Mouse (Mus musculus) activated CD4-positive, CD25-positive, alpha-beta regulatory T cell, adult 4 months (primary cell): ENCODE results near the gene Tmem120a. TPM values are rescaled to one million over a fixed set of nuclear protein-coding genes. Genes with fewer than 3 reads are reported as not detected.
A peak's percentile ranks its signal among the peaks of the same experiment; 100 is the strongest.

Source experiments
- ATAC-seq: one replicate; pipeline ENCODE4 v1.8.0; 2017
- polyA plus RNA-seq, 2 experiments: library from polyadenylated mRNA; unstranded; fragments of 100-300 nt; shearing (Covaris generic); gene quantifications; one replicate each; pipeline ENCODE4 v1.2.1; 2017

Tmem120a gene
- polyA plus RNA-seq, 2 experiments from 2014 or later = 41.4 to 47.0 TPM

DNA sequence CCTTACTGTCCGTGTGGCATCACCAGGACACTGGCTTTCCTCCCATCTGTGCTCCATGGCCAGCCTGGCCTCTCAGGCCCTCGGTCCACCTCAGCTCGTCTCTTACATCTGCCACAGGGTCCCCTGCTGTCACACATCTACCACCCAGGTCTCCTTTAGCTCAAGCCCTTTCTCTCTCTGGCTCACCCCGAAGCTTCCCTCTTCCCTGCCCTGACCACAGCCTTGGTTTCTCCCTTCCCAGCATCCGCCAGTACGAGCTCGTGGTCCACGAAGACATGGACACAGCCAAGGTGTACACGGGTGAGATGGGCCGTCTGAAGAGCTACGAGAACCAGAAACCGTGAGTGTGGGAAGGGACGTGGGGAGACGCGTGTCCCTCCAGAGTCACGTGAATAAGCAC, 12.9 kb downstream of the Tmem120a start:
- no peak for ATAC-seq

DNA sequence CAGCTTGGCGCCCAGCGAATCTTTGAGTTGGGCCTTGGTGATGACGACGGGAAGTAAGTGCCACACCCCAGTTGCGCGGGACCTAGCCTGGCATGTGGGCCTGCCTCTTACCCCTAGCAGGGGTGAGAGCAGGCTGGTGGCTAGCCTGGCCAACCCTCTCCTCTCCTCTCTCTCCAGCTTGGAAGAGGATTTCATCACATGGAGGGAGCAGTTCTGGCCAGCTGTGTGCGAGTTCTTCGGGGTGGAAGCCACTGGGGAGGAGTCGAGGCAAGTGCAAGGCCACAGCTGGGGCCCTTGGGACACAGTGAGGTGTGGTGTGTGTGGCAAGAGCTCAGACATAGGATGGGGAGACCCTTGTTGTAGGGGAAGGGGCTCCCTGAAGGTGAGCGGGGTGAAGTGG, 13.3 kb downstream of the Tmem120a start:
- ATAC-seq = no peak

DNA sequence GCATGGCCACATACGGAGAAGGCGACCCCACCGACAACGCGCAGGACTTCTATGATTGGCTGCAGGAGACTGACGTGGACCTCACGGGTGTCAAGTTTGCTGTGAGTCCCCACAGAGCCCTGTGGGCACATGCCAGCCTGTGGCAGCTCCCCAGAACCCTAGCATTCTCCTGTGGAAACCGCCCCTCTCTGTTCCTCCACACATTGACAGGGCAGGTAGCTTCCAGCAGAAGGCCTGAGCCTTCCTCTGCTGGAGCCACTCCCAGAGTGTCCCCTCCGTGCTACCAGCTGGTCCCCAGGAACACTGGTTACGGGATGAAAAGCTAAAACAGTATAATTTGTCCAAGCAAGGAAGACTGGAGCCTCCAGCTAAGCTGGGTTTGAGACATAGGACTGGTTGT, 14.0 kb downstream of the Tmem120a start:
- no peak for ATAC-seq

DNA sequence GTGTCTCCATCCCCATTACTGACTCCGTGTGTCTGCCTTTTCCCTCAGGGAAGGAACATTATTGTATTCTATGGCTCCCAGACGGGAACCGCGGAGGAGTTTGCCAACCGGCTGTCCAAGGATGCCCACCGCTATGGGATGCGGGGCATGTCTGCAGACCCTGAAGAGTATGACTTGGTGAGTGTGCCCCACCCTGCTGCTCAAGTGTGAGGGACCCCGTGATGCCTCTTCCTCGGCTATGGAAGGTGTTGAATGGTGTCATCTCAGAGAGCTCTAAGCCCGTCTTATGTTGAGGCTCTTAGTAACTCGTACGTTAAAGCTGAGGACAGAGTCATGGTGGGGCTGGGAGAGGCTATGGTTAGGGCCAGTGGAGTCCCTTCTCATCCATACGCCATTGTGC, 14.9 kb downstream of the Tmem120a start:
- ATAC-seq = no peak

DNA sequence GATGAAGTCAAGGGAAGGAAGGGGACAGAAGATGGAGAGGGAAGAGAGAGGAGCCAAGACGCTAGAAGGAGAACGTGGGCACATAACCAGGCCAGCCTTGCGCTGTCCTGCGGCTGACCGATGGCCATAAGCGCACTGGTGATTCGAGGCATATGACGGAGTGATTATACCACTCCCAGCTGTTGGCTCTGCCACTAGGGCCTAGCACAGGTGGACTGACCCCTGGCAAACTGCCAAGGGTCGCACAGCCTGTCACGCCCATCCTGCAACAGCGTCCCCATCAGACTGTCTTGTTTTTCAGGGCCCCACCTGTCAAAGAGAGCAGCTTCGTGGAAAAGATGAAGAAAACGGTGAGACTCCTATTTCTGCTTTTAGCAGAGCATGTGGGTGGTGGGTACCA, 15.9 kb downstream of the Tmem120a start:
- no peak for ATAC-seq

DNA sequence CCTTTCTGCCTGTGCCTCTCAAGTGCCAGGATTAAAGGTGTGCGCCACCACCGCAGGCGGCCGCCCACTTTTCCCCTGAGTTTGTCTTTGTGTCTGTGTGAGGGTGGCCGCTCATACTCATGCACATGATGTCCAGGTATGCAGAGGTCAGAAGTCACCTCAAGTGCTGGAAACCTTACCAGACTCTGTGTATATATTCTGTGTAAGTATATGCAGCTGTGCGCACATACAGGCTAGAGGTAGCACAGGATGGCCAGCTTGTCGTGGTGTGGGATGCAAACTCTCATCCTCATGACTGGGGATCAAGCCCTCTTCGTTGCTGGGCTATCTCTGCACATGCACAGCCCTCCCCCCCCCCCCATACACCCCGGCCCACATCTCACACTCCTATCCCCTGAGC, 16.4 kb downstream of the Tmem120a start:
- no peak for ATAC-seq

DNA sequence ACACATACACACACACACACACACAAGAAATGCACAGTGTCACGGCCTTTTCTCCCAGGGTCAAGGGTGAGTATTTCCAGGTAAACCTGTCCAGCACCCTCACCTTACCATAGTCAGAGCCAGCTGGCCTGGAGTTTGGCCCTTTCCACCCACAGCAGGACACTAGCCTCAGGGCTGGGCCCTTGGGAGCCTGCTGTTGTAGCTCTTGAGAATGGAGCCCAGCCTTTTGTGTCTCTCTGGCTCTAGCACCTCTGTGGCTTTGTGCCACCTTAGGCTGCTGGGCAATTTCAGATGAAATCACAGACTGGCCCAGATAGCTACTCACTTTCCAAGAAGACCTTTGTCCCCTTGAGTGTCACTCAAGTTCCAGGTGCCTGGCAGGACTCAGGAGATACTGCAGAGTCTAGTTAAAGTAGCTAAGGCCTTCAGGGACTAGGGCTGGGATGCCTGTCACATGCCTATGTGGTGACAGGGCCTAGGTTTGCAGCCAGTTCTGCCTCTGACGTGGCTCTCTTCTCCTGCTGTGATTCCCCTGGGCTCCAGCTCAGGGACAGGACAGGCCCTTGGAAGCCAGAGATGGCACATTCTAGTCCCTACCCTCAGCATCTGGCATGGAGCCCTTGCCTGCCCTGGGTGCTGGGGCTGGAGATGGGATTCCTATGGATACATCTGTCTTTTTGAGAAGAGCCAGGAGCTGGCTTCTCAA, 17.5 kb downstream of the Tmem120a start:
- ATAC-seq = no peak

DNA sequence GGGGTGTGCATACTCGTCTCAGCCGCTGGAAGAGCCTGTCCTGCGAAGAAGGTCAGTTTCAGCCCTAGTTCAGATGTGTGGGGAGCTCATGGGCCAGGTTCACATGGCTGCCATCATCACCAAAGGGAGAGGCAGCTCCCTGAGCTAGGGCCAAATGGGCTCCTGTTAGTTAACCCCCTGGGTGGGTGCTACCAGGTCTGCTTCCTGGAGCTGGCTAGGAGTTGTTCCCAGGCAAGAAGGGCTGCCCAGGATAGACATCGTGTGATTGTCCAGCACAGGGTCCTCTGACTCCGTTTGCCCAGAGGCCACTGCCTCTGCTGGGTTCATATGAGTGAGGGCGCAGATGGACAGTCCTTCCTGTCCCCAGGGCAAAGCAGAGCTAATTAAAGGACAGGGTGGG, 18.3 kb downstream of the Tmem120a start:
- no peak for ATAC-seq

DNA sequence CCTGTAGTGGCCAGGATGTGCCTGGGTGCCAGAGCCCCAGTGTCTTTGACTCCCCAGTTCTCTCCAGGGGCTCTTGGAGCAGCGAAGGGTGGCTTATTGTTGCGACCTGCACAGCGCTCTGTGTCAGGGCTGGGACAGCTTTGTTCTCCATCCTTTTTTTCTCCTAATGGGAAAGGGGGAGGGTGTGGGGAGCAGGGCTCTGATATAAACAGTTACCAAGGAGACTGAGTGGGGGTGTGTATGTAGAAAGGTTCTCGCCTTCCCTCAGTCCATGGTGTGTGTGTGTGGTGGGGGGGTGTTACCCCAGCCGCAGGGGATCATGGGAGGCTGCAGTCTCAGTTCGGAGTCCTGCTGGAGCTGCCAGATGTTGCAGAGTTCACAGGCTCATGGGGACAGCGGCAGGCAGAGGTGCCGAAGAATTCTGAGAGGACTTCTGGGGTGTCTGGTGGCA, 18.8 kb downstream of the Tmem120a start:
- ATAC-seq = no peak

DNA sequence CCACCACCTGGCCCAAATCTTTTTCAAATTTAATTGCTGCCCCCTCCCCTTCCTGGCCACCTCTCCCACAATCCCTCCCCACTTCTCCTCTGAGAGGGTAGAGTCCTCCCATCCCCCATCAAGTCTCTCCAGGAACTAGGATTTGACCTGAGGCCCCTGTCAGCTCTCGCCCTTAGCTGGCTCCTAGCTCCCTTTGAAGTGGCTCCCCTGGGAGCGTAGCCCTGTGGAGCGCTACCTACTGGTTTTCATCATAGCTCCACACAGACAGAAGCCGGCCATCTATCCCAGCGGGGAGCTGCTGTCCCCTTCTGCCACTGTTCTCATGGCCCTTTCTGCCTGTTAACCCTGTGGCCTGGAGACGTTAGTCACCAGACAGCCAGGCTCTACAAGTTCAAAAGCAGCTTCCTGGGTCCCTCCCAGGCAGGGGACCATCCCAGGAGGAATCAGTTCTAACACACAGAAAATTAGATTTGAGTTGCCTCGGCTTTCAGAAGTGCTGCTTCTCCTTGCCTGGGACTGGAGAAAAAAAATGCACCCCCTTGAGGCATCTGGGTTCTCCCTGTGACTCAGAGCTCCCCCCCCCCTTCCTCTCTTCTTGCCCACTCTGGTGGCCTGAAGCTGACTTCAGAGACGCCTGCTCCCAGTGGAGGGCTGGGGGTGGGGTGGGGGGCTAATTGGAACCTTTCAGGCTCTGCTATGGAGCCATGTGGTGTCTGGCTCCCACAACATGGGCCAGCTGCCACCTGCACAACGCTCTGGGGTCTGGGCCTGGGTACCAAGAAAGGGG, 19.5 kb downstream of the Tmem120a start:
- no peak for ATAC-seq

DNA sequence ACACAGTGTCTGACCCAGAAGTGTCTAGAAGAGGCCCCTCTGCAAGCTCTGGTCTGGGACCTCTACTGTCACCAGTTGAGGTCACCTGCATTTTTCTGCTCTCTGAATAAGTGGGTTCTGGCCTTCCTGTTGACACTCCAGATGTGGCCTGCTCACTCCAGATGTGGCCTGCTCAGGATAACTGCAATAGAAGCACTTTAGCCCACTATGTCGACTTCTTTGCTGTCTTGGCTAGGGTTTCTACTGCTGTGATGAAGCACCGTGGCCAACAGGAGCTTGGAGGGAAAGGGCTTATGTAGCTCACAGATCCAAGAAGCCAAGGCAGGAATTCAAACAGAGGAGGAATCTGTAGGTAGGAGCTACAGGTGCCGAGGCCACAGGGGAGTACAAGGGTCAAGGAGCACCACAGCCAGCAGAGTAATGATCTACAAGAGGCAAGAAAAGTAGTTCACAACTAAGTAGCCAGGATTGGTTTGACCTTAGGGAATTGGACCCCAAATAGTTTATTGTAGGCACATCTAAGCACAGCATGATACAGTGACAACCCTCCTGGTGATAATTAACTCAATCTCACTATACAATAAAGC, 21.0 kb downstream of the Tmem120a start:
- ATAC-seq = no peak

DNA sequence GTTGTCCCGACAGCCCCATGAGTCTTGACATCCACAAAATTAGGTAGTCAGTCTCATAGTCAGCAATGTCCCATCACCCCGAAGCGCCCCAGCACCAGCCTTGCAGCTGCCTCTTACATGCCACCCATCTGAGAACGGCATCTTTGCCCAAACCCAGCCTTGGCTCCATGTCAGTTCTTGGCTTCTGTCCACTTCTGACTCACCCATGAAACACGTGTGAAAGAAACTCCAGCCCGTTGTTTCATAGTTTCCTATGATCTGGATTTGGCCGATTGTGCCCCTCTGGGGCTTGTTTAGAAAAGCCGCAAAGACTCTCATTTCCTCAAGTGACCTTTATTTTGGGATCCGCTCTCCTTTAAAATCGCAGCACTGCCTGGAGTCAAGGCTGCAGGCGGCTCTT, 22.1 kb downstream of the Tmem120a start:
- no peak for ATAC-seq

DNA sequence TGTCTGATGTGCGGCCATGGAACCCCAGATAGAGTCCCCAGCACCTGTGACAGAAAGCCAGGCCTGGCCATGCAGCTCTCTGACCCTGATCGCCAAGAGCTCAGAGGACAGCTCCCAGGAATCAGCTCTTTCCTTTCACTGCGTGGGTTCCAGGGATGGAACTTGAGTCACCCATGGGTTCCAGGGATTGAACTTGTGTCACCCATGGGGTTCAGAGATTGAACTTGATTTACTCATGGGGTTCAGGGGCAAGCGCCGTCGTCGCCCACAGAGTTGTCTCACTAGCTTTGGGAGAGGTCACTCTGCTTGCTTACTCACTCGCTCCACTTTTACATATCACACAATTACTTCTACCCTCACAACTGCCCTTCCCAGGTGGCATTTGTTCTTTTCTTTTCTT, 23.2 kb downstream of the Tmem120a start:
- no peak for ATAC-seq

DNA sequence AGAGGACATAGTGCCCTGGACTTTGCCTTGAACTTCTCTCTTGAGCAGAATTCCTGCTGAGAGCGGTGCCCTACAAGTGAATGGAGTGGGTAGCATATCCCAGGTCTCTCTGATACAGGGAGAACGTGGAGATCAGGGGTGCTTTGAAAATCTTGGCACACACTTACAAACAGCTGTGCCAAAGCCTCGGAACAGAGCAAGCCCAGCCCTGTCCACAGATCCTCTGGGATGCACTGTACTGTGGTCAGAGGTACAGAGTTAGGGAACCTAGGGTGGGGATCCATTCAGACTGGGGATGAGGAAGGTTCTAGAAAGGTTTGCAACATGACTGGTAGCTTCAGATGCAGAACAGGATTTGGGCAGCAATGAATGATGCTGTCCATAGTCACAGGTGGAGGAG, 24.1 kb downstream of the Tmem120a start:
- no peak for ATAC-seq

DNA sequence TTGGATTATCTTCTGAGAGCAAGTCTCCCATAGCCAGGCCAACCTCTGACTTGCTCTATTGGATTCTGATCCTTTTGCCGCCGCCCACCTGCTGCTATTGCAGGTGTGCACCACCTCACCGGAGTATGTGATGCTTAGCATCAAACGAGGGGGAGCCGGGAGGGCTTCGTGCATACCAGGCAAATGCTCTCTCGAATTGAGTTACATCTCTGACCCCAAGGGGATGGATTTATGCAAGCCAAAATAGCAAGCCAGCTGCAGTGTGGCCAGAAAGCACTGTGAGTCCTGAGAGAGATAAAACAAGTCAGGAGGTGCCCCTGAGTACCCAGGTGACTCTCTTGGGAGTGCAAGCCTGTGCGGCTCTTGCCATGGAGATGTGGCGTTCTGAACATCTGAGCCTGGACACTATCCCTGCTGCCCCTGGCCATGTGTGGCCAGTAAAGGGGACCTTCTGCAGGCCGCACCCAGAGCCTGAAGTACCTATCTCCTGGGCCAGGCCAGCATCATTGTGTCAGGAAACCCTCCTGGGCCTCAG, 24.6 kb downstream of the Tmem120a start:
- no peak for ATAC-seq

DNA sequence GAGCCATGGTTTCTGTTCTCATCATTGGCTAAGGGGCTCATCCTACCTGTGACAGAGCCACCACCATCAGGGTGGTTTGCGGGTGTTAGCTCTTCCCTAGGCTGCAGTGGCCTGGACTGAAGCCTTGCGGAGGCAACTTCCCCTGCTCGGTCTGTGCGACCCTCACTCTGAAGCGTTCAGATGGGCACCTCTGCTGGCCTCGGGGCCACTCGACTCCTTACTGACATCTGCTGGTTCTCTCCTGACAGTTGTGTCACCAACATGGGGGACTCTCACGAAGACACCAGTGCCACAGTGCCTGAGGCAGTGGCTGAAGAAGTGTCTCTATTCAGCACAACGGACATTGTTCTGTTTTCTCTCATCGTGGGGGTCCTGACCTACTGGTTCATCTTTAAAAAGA, 28.6 kb downstream of the Tmem120a start:
- no peak for ATAC-seq

DNA sequence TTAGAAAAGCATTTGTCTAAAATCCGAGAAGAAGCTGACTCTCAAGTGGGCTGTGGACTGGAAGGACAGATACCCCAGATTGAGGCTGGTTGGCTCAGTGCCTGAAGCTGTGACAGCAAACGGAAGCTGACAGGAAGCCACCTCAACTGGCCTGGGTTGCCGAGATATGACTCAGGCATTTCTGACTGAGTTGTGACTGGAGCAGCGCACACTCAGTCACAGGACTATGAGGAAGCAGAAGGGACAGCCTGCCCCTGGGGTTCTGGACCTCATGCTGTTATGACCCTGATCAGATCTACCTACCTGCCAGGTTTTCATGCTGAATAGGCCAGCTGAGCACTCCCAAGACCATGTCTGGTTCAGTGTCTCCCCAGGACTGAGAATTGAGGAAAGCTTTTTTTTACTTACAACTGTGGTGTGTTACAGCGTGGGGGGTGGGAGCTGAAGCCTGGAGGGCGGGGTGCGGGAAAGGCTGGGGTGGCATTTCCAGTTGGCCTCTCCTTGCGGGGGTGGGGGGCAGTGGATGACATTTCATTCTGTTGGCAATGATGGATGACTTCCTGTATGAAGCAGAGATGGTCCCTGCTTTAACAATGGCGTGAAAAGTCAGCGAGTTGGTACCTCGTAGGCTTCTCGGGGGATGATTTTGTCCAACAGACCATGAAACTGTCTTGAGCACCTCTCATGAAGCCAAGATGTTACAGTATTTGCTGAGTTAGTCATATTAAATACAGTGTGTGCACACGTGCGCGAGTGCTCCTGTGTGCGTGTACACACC, 30.6 kb downstream of the Tmem120a start:
- peak; percentile 96 for ATAC-seq

DNA sequence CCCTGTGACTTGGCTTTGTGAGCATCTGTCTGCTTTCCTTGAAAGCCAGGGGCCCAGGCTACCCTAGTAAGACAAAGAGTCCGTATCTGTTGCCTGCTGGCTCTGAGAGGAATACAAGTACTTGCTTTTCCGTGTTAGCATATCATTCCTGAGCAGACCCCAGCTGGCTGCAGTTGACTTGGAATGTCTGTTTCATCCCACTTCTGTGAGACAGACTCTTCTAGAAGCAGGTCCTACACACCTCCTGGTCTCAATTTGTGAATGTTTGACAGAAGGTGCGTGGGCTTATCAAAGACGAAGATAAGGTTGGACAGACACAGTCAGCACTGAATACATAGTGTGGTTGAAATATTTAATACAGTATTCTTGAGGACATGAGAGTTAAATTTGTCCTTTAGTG, 31.4 kb downstream of the Tmem120a start:
- ATAC-seq = no peak

DNA sequence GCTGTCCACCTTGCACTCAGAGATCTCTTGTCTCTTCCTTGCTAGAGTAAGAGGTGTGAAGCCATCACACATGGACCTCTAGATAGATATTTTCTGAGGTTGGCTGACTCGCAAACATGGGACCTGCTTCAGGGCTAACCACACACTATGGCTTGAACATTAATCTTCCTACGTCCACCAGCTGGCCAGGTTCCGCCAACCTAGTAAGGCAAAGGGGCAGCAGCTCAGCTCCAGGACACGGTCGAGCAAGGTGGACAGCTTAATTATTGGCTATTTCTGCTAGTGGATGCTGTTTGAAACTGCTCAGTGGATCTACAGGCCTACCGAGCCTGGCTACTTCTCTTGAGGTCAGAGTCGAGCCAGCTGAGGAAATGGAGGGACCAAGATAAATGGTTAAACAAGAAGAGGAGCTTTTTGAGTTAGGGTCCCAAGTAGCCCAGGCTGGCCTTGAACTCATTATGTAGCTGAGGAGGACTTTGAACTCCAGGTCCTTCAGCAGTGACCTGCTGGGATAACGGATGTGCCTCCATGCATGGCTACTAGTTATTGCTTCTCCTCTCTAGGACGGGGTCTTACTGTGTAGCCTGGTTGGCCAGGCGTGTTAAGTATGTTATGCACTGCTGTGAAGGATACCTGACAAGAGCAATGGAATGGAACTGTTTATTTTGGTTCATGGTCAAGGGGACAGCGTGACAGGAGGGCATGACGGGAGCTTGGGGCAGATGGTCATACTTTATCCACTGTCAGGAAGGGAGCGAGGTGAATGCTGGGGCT, 32.5 kb downstream of the Tmem120a start:
- ATAC-seq = no peak

DNA sequence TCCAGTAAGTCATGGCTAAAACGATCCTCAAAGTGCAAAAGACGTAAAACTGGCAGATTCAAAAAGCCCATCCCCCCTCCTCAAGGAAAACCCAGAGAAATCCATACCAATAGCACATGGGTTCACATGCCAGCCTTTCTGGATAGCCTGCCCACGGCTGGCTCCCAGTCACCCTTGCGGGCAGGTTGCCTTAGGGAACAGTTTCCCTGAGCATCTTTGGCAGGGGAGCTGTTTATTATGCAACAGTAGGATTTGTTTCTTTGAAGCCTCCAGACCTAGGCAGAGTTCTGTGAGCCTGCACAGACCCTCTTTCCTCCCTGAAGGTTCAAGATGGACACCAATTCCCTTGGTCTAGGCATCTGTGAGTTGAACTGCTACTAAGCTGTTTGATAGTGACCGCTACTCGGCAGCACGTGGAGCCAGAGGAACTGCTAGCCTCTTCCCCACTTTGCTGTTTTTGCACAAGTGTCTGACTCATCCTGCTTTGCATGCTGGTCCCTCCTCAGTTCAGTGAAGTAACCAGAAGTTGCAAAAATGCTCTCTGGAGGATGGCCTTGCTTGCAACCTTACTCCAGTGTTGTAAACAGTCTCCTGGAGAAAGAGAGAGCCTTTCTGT, 33.5 kb downstream of the Tmem120a start:
- ATAC-seq = no peak

DNA sequence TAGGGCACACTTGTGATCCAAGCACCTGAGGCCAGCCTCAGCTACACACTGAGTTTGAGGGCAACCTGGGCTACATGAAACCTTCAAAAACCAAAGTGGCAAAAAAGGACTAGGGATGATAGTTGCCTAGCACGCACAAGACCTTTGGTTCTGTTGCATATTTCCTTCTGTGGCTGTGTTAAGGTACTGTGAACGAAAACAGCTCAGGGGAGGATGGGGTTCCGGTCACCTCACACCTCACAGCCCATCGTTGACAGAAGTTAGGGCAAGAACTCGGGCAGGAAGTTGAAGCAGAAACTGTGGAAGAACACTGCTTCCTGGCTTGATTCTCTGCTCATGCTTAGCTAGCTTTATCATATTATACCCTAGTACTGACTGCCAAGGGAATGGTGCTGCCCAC, 34.5 kb downstream of the Tmem120a start:
- no peak for ATAC-seq

DNA sequence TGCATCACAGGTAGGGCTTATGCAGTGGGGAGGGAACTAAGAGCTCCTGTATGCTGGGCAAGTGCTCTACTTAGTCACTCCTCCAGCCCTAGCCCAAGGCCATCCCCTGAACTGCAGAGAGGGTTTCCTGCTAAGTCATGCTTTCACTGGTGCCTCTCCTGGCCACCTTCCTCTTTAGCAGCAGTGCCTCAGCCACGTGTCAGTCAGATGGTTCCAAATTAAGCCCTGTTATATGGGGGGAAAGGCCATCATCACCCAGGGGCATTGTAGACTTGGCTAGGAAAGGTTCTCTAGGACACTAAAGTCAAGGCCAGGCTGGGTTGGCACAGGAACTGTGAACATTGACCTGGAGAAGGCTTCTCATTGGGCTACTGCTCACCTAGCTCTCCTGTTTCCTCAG, 36.4 kb downstream of the Tmem120a start:
- ATAC-seq = no peak
